Mouse (Mus musculus): ENCODE measurements around the gene Specc1l. TPM values are rescaled to one million over a fixed set of nuclear protein-coding genes. Genes with fewer than 3 reads are reported as not detected.
A peak's percentile ranks its signal among the peaks of the same experiment; 100 is the strongest.
"Not testable (repeated sequence)": the region's sequence is repeated elsewhere in the genome, so short reads cannot be mapped to it uniquely, and the experiment has no call there.

The Specc1l gene
- polyA plus RNA-seq, 1 experiment from 2014 or later, result 20.4 TPM

- Histone ChIP-seq H3K4me1 (ENCODE audit: control insufficient read depth, insufficient read depth, low read length) (no peaks in the 10 kb centered on the region), H3K4me2 (ENCODE audit: low read depth, low read length) (no peak overlapping the region), H3K27ac (ENCODE audit: low read length) (no peak overlapping the region), H3K36me3 (ENCODE audit: control insufficient read depth, insufficient read depth) (peaks cover 24% of the 10 kb centered on the region), H3K9ac (ENCODE audit: low read length) (no peak overlapping the region), H3K4me3 (ENCODE audit: low read length) (no peak overlapping the region), H3K27me3 (ENCODE audit: control insufficient read depth, insufficient read depth, low read length) (no peaks in the 10 kb centered on the region), H3K9me3 (replicated peaks; ENCODE audit: control insufficient read depth, low read length) (no peaks in the 10 kb centered on the region)
- no peak for ATAC-seq (replicated peaks; ENCODE audit: extremely low read depth, insufficient read depth, low FRiP score)
- WGBS, result 84% methylated on average over 5 of the region's 5 CpGs
Measured at GRCm38 (mm10) chr10:75282648-75283047, 70.8 kb downstream of the Specc1l start.

GRCm38 (mm10) chr10:75283821-75284220, 71.9 kb downstream of the Specc1l start:
- ATAC-seq (replicated peaks; ENCODE audit: extremely low read depth, insufficient read depth, low FRiP score), result no peak
- H3K27ac ChIP-seq (ENCODE audit: low read length), result no peak overlapping the region
- 89% methylated on average over 3 of the region's 3 CpGs for WGBS
- peaks cover 24% of the 10 kb centered on the region for H3K36me3 ChIP-seq (ENCODE audit: control insufficient read depth, insufficient read depth)
- no peak overlapping the region for H3K9ac ChIP-seq (ENCODE audit: low read length)
- H3K27me3 ChIP-seq (ENCODE audit: control insufficient read depth, insufficient read depth, low read length), result no peaks in the 10 kb centered on the region
- H3K4me2 ChIP-seq (ENCODE audit: low read depth, low read length), result no peak overlapping the region
- no peak overlapping the region for H3K4me3 ChIP-seq (ENCODE audit: low read length)
- H3K9me3 ChIP-seq (replicated peaks; ENCODE audit: control insufficient read depth, low read length), result no peaks in the 10 kb centered on the region
- no peaks in the 10 kb centered on the region for H3K4me1 ChIP-seq (ENCODE audit: control insufficient read depth, insufficient read depth, low read length)

GRCm38 (mm10) chr10:75288579-75288978, 76.7 kb downstream of the Specc1l start:
- WGBS, result 74% methylated on average over 7 of the region's 7 CpGs
- no peak overlapping the region for H3K4me3 ChIP-seq (ENCODE audit: low read length)
- no peaks in the 10 kb centered on the region for H3K4me1 ChIP-seq (ENCODE audit: control insufficient read depth, insufficient read depth, low read length)

GRCm38 (mm10) chr10:75289392-75289791, 77.5 kb downstream of the Specc1l start:
- H3K9ac ChIP-seq (ENCODE audit: low read length), result no peak overlapping the region
- H3K27me3 ChIP-seq (ENCODE audit: control insufficient read depth, insufficient read depth, low read length), result no peaks in the 10 kb centered on the region
- peaks cover 5% of the 10 kb centered on the region for H3K4me1 ChIP-seq (ENCODE audit: control insufficient read depth, insufficient read depth, low read length)
- H3K4me3 ChIP-seq (ENCODE audit: low read length), result no peak overlapping the region
- H3K27ac ChIP-seq (ENCODE audit: low read length), result no peak overlapping the region
- no peaks in the 10 kb centered on the region for H3K9me3 ChIP-seq (replicated peaks; ENCODE audit: control insufficient read depth, low read length)
- peaks cover 4% of the 10 kb centered on the region; the same call in 1 of the 2 replicates for H3K36me3 ChIP-seq (ENCODE audit: control insufficient read depth, insufficient read depth)
- no peak overlapping the region for H3K4me2 ChIP-seq (ENCODE audit: low read depth, low read length)
- WGBS, result 57% methylated on average over 4 of the region's 4 CpGs
- ATAC-seq (replicated peaks; ENCODE audit: extremely low read depth, insufficient read depth, low FRiP score), result no peak; the same call in 1 of the 2 replicates

More at GRCm38 (mm10) chr10:75288579-75288978, 76.7 kb downstream of the Specc1l start:
- Histone ChIP-seq H3K27me3 (ENCODE audit: control insufficient read depth, insufficient read depth, low read length) (no peaks in the 10 kb centered on the region), H3K36me3 (ENCODE audit: control insufficient read depth, insufficient read depth) (peaks cover 4% of the 10 kb centered on the region; the same call in 1 of the 2 replicates), H3K27ac (ENCODE audit: low read length) (no peak overlapping the region), H3K9ac (ENCODE audit: low read length) (no peak overlapping the region), H3K4me2 (ENCODE audit: low read depth, low read length) (no peak overlapping the region), H3K9me3 (replicated peaks; ENCODE audit: control insufficient read depth, low read length) (no peaks in the 10 kb centered on the region)
- ATAC-seq (replicated peaks; ENCODE audit: extremely low read depth, insufficient read depth, low FRiP score), result no peak

GRCm38 (mm10) chr10:75290650-75291049, 78.8 kb downstream of the Specc1l start:
- no peaks in the 10 kb centered on the region for H3K9me3 ChIP-seq (replicated peaks; ENCODE audit: control insufficient read depth, low read length)
- H3K4me3 ChIP-seq (ENCODE audit: low read length), result no peak overlapping the region
- ATAC-seq (replicated peaks; ENCODE audit: extremely low read depth, insufficient read depth, low FRiP score), result no peak
- H3K9ac ChIP-seq (ENCODE audit: low read length), result no peak overlapping the region
- 86% methylated on average over 5 of the region's 5 CpGs for WGBS
- peaks cover 4% of the 10 kb centered on the region; the same call in 1 of the 2 replicates for H3K36me3 ChIP-seq (ENCODE audit: control insufficient read depth, insufficient read depth)
- peaks cover 8% of the 10 kb centered on the region for H3K4me1 ChIP-seq (ENCODE audit: control insufficient read depth, insufficient read depth, low read length)
- H3K27ac ChIP-seq (ENCODE audit: low read length), result no peak overlapping the region
- H3K4me2 ChIP-seq (ENCODE audit: low read depth, low read length), result no peak overlapping the region
- H3K27me3 ChIP-seq (ENCODE audit: control insufficient read depth, insufficient read depth, low read length), result no peaks in the 10 kb centered on the region

GRCm38 (mm10) chr10:75291338-75291737, 79.5 kb downstream of the Specc1l start:
- 81% methylated on average over 1 of the region's 1 CpGs for WGBS
- Histone ChIP-seq H3K4me2 (ENCODE audit: low read depth, low read length) (no peak overlapping the region), H3K36me3 (ENCODE audit: control insufficient read depth, insufficient read depth) (0 out of 2 replicates have a peak, but pooled peaks cover 7% of the 10 kb centered on the region), H3K27me3 (ENCODE audit: control insufficient read depth, insufficient read depth, low read length) (no peaks in the 10 kb centered on the region), H3K4me3 (ENCODE audit: low read length) (no peak overlapping the region), H3K4me1 (ENCODE audit: control insufficient read depth, insufficient read depth, low read length) (peaks cover 8% of the 10 kb centered on the region), H3K9me3 (replicated peaks; ENCODE audit: control insufficient read depth, low read length) (no peaks in the 10 kb centered on the region), H3K27ac (ENCODE audit: low read length) (no peak overlapping the region), H3K9ac (ENCODE audit: low read length) (no peak overlapping the region)
- no peak for ATAC-seq (replicated peaks; ENCODE audit: extremely low read depth, insufficient read depth, low FRiP score)

- H3K27ac ChIP-seq (ENCODE audit: low read length); H3K36me3 ChIP-seq (ENCODE audit: control insufficient read depth, insufficient read depth); H3K27me3 ChIP-seq (ENCODE audit: control insufficient read depth, insufficient read depth, low read length); H3K4me1 ChIP-seq (ENCODE audit: control insufficient read depth, insufficient read depth, low read length); H3K4me2 ChIP-seq (ENCODE audit: low read depth, low read length); H3K9ac ChIP-seq (ENCODE audit: low read length); H3K4me3 ChIP-seq (ENCODE audit: low read length); ATAC-seq (replicated peaks; ENCODE audit: extremely low read depth, insufficient read depth, low FRiP score); H3K9me3 ChIP-seq (replicated peaks; ENCODE audit: control insufficient read depth, low read length): not testable (repeated sequence)
- WGBS, result 89% methylated on average over 8 of the region's 8 CpGs
Measured at GRCm38 (mm10) chr10:75292206-75292605, 80.3 kb downstream of the Specc1l start.

GRCm38 (mm10) chr10:75293288-75293687, 81.4 kb downstream of the Specc1l start:
- Histone ChIP-seq H3K4me1 (ENCODE audit: control insufficient read depth, insufficient read depth, low read length) (peaks cover 8% of the 10 kb centered on the region), H3K36me3 (ENCODE audit: control insufficient read depth, insufficient read depth) (0 out of 2 replicates have a peak, but pooled peaks cover 7% of the 10 kb centered on the region), H3K27ac (ENCODE audit: low read length) (no peak overlapping the region), H3K9ac (ENCODE audit: low read length) (no peak overlapping the region), H3K27me3 (ENCODE audit: control insufficient read depth, insufficient read depth, low read length) (no peaks in the 10 kb centered on the region), H3K4me3 (ENCODE audit: low read length) (no peak overlapping the region), H3K9me3 (replicated peaks; ENCODE audit: control insufficient read depth, low read length) (no peaks in the 10 kb centered on the region), H3K4me2 (ENCODE audit: low read depth, low read length) (no peak overlapping the region)
- ATAC-seq (replicated peaks; ENCODE audit: extremely low read depth, insufficient read depth, low FRiP score), result no peak
- 29% methylated on average over 3 of the region's 3 CpGs for WGBS

- Histone ChIP-seq H3K27me3 (ENCODE audit: control insufficient read depth, insufficient read depth, low read length) (no peaks in the 10 kb centered on the region), H3K4me2 (ENCODE audit: low read depth, low read length) (no peak overlapping the region), H3K4me3 (ENCODE audit: low read length) (no peak overlapping the region), H3K36me3 (ENCODE audit: control insufficient read depth, insufficient read depth) (0 out of 2 replicates have a peak, but pooled peaks cover 7% of the 10 kb centered on the region), H3K27ac (ENCODE audit: low read length) (peak overlapping the region; percentile 50), H3K9ac (ENCODE audit: low read length) (no peak overlapping the region), H3K4me1 (ENCODE audit: control insufficient read depth, insufficient read depth, low read length) (peaks cover 9% of the 10 kb centered on the region), H3K9me3 (replicated peaks; ENCODE audit: control insufficient read depth, low read length) (no peaks in the 10 kb centered on the region)
- ATAC-seq (replicated peaks; ENCODE audit: extremely low read depth, insufficient read depth, low FRiP score), result no peak
- WGBS, result 51% methylated on average over 4 of the region's 4 CpGs
Measured at GRCm38 (mm10) chr10:75294362-75294761, 82.5 kb downstream of the Specc1l start.

Measured in heart, embryonic 16.5 days (tissue).